Mouse (Mus musculus): ENCODE measurements at regions not wholly inside any gene's neighbourhood (a gene's known extent, or its start where the extent isn't known, plus 50 kb on each side); places are given as distances from the start of the nearest gene placed in this dataset.

- DNase-seq = no peak
Observed at GRCm38 (mm10) chr4:52666768-52667480, 70.8 kb downstream of the Toporsl start.

GRCm38 (mm10) chr4:52709563-52709962, 104.8 kb upstream of the Olfr275 start:
- DNase-seq = no peak

DNA sequence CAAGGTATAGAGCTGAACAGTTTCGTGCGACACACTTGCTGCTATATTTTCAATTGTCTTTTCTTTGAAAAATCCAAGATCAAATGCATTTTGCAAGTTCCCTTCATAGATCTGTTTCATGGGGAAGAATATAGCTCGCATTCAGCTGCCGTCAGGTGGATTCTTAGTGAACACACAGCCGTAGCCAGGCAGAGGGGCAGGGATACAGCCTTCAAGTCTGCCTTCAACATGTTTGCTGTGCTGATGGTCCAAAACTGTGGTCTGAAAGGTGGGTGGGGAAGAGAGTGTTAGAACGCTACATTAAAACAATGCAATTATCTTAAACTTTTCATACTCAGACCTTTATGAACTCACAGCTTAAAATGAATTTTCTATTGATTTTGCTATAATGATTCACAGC, 88.2 kb upstream of the Olfr275 start:
- no peak for DNase-seq

GRCm38 (mm10) chr4:52726625-52727297, 87.6 kb upstream of the Olfr275 start:
- DNase-seq = peak; percentile 58 to 68

DNA sequence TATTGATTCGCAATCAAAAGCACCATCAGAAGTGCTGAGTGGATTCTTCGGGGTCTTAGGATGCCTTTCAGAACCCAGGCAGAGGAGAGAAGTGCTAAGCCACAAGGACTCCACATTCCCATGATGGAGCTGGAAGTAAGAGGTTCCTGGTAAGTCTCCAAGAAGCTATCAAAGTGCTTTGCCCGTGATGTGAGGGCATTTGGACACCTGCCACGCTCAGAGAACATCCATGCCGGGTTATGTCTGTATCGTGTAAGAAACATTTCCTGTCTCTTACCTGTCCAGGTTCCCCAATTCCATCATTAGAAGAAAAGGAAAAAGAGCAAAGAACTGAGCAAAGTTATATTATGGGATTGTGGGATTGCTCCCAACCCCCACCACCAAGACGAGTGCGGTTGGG, 81.3 kb upstream of the Olfr275 start:
- DNase-seq = no peak

DNA sequence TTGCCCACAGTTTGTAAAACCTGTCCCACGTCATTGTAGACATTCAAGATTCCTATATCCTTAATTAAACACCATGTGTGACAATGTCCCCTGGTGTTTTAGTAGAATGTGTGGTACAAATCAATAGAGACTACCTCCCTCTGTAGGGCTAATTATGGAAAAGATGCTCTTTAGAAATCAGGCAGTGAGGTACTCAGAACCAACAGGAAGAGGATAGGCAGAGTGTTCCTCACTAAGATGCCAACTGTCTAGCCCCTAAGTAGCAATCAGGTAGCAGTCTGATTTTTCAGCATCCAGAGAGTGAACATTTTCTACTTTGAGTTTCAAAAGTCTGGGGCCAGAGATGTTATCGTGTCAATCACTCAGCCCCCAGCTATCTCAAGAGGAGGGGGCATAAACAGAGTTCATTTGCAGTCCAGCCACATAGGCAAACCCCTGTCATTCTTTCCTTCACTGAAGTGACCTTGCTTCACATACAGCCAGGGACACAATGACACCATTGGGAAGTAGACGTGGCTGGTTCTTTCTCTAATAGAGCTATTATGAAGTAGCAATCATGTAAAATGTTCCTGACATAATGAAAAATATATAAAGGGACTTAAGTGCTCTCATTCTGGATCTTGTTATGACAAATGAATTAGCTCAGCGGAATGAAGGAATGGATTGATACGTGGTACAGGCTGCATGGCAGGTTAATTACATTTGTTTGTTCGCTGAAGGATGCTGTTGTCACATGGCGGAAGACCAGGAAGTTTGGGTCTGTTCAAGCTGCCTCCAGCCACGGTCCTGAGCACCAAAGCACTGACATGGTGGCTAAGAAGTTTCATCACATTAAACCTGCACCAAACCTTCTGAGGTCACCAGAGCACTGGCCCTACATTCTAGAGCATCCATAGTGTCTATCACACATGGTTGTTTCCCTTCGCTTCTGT, 74.6 kb upstream of the Olfr275 start:
- DNase-seq = no peak

DNA sequence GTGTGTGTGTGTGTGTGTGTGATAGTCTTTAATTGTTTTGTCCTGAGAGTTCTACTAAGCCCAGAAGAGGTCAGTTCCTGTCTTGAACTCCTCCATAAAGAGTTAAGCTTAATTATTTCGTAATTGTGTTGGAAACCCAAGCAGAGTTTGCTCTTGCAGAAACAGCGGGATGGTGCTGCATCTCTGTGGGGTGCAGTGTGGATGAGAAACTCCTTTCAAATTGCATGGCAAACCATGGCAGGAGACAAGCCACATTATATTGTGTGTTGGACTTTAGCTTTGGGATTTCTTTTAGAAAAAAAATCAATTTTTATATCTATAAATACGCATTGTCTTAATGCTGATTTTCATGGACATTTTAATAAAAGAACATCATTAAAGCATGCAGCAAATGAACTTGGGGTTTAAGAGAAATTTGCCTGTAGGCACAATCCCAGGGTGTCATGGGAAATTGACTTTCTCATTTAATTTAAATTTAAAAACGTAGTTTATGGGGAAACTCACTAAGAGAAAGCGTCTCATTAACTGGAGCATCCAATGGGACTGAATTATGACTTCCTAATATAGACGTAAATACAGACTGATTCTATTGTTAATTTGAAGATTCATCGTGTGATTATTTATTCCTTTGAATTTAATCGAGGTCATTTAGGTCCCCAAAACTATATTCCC, 61.4 kb upstream of the Olfr275 start:
- no peak for DNase-seq

Measured in layer of hippocampus, postnatal 36 days (tissue).